Mouse (Mus musculus): ENCODE results near the gene Baiap2.

- no peak for TF ChIP-seq CTCF (IDR thresholded peaks at IDR 0.05; ENCODE audit: control insufficient read depth, insufficient read depth, insufficient replicate concordance, low read depth, low read length)
- no peak for TF ChIP-seq POLR2A (IDR thresholded peaks at IDR 0.05; ENCODE audit: control insufficient read depth, low read depth, low read length)
These were observed 92.2 kb downstream of the Baiap2 start for GRCm38 (mm10) chr11:120034762-120035161.

All from testis, adult 2 months (tissue).